Mouse (Mus musculus) liver, embryonic 12.5 days (tissue): ENCODE data around the gene Emilin1. TPM values are rescaled to one million over a fixed set of nuclear protein-coding genes. Genes with fewer than 3 reads are reported as not detected.
A peak's percentile ranks its signal among the peaks of the same experiment; 100 is the strongest.

Experiments used
- ATAC-seq: fragments of 200-750 bp; cut with Nextera tagmentation; 2 replicates; pipeline ENCODE4 v1.8.0; 2017; ENCODE audit warnings: moderate number of reproducible peaks, mild to moderate bottlenecking, moderate library complexity
- H3K27ac ChIP-seq: fragments of 300-500 bp; sonication (generic); 2 replicates; pipeline ENCODE4 v1.5.1; 2016; ENCODE audit warnings: mild to moderate bottlenecking
- H3K27me3 ChIP-seq: fragments of 300-500 bp; sonication (generic); replicated peaks from 2 replicates; pipeline ENCODE4 v1.6.1; 2016; ENCODE audit warnings: mild to moderate bottlenecking, moderate library complexity
- H3K36me3 ChIP-seq: fragments of 300-500 bp; sonication (generic); 2 replicates; pipeline ENCODE4 v1.6.1; 2016; ENCODE audit warnings: mild to moderate bottlenecking, moderate library complexity
- H3K4me1 ChIP-seq: fragments of 300-500 bp; sonication (generic); 2 replicates; pipeline ENCODE4 v1.6.1; 2016
- H3K4me2 ChIP-seq: fragments of 300-500 bp; sonication (generic); 2 replicates; pipeline ENCODE4 v1.6.1; 2016; ENCODE audit warnings: mild to moderate bottlenecking, moderate library complexity
- H3K4me3 ChIP-seq: fragments of 300-500 bp; sonication (generic); 2 replicates; pipeline ENCODE4 v1.5.1; 2016; ENCODE audit warnings: mild to moderate bottlenecking, moderate library complexity
- H3K9ac ChIP-seq: fragments of 300-500 bp; sonication (generic); 2 replicates; pipeline ENCODE4 v1.6.1; 2016; ENCODE audit warnings: mild to moderate bottlenecking, moderate library complexity
- H3K9me3 ChIP-seq: fragments of 300-500 bp; sonication (generic); replicated peaks from 2 replicates; pipeline ENCODE4 v1.6.1; 2016; ENCODE audit warnings: mild to moderate bottlenecking, moderate library complexity
- WGBS: fragments of 180-500 bp; shearing (Covaris S2); methylation state at CpG from one replicate; pipeline ENCODE4 v1.1.7; 2016; ENCODE audit not compliant: insufficient replicate concordance; 5-methylcytosine and 5-hydroxymethylcytosine counted together
- polyA plus RNA-seq: library from polyadenylated mRNA; unstranded; fragments of >200 nt; fragmentation: Nextera tagmentation; extraction: Ambion mirVana; gene quantifications from 2 replicates; pipeline ENCODE4 v1.2.1, GENCODE M21; 2016

Gene Emilin1
- polyA plus RNA-seq, 1 experiment from 2014 or later, result 73.6 TPM

GRCm38 (mm10) chr5:30919831-30920614 is 6.8 kb downstream of the Emilin1 start:
- Histone ChIP-seq H3K4me3 (no peak overlapping the region), H3K9ac (peak overlapping the region; percentile 70; the same call in 1 of the 2 replicates), H3K9me3 (no peaks in the 10 kb centered on the region), H3K36me3 (peaks cover 44% of the 10 kb centered on the region), H3K4me1 (peaks cover 84% of the 10 kb centered on the region), H3K27me3 (no peaks in the 10 kb centered on the region), H3K4me2 (peak overlapping the region; percentile 86), H3K27ac (peak overlapping the region; percentile 86; the same call in 1 of the 2 replicates)
- 72% methylated on average over 11 of the region's 11 CpGs for WGBS
- no peak for ATAC-seq

DNA sequence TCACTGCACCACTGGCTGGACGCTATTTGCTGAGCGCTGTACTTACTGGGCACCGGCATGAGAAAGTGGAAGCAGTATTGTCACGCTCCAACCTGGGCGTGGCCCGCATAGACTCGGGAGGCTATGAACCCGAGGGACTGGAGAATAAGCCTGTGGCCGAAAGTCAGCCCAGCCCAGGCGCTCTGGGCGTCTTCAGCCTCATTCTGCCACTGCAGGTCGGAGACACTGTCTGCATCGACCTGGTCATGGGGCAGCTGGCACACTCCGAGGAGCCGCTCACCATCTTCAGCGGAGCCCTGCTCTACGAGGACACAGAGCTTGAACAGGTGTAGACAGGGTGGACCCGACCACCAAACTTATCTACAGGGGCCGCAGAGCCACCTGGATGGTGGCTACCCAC is 7.4 kb downstream of the Emilin1 start:
- peak overlapping the region; percentile 86; the same call in 1 of the 2 replicates for H3K27ac ChIP-seq
- peaks cover 47% of the 10 kb centered on the region for H3K36me3 ChIP-seq
- H3K4me2 ChIP-seq, result peak overlapping the region; percentile 86
- ATAC-seq, result no peak
- peak overlapping the region; percentile 70 for H3K4me3 ChIP-seq
- H3K4me1 ChIP-seq, result peaks cover 78% of the 10 kb centered on the region
- H3K27me3 ChIP-seq, result no peaks in the 10 kb centered on the region
- no peaks in the 10 kb centered on the region for H3K9me3 ChIP-seq
- H3K9ac ChIP-seq, result peak overlapping the region; percentile 70
- 60% methylated on average over 19 of the region's 19 CpGs for WGBS

DNA sequence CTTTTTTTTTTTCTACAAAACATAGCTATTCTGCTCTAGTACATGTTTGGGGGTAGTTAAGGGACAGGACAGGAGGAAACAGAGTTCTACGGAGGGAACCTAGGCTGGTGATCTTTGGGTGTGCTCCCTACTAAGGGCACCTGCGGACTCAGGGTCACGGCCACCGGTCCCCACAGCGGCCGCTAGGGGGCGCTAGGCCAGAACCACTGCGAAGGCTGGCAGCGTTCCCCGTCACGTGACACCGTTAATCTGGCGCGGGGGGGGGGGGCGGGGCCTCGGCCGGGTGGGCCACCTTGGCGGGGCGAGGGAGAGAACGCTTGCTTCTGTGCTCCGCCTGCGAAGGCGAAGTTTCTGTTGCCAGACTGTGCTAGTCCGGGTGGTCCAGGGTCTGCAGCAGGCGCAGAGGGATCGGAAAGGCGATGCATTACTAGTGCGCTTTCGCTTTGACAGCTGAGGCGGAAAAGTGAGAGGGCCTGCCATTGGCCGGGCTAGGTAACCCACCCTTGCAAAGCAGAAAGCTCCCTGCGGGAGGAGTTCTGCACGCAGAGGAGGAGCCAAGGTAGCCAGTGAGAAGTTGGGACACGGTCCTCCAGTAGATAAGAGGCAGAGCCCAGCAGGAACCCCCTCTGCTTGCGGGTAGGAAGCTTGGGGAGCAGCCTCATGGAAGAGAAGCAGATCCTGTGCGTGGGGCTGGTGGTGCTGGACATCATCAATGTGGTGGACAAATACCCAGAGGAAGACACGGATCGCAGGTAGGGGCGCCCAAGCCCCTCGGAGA is 8.2 kb downstream of the Emilin1 start, which contains the start of gene Khk:
Gene Khk, plus strand, starts transcription at position 176 of the 778 bp plus-strand sequence.
- 2% methylated on average over 40 of the region's 40 CpGs for WGBS
- H3K27me3 ChIP-seq, result no peaks in the 10 kb centered on the region
- peak within 1 kb of the TSS; percentile 86 for H3K27ac ChIP-seq
- H3K4me1 ChIP-seq, result peaks cover 69% of the 10 kb centered on the region
- ATAC-seq, result peak; percentile 93
- H3K4me3 ChIP-seq, result peak within 1 kb of the TSS; percentile 70
- H3K9ac ChIP-seq, result peak within 1 kb of the TSS; percentile 70
- H3K9me3 ChIP-seq, result no peaks in the 10 kb centered on the region
- peaks cover 47% of the 10 kb centered on the region for H3K36me3 ChIP-seq
- H3K4me2 ChIP-seq, result peak within 1 kb of the TSS; percentile 86

GRCm38 (mm10) chr5:30922581-30923041 is 9.4 kb downstream of the Emilin1 start:
- WGBS, result 40% methylated on average over 10 of the region's 10 CpGs
- Histone ChIP-seq H3K9ac (peak overlapping the region; percentile 70), H3K4me2 (peak overlapping the region; percentile 86), H3K4me3 (peak overlapping the region; percentile 70), H3K27ac (peak overlapping the region; percentile 86), H3K27me3 (no peaks in the 10 kb centered on the region), H3K4me1 (peaks cover 58% of the 10 kb centered on the region), H3K36me3 (peaks cover 37% of the 10 kb centered on the region), H3K9me3 (no peaks in the 10 kb centered on the region)
- no peak for ATAC-seq

- Histone ChIP-seq H3K9ac (peak overlapping the region; percentile 70), H3K36me3 (peaks cover 32% of the 10 kb centered on the region), H3K4me1 (peaks cover 53% of the 10 kb centered on the region), H3K27ac (no peak overlapping the region), H3K9me3 (no peaks in the 10 kb centered on the region), H3K4me2 (peak overlapping the region; percentile 86), H3K27me3 (no peaks in the 10 kb centered on the region), H3K4me3 (peak overlapping the region; percentile 70; the same call in 1 of the 2 replicates)
- ATAC-seq, result no peak
- 65% methylated on average over 6 of the region's 6 CpGs for WGBS
Measured at GRCm38 (mm10) chr5:30923119-30923518, 9.9 kb downstream of the Emilin1 start.

GRCm38 (mm10) chr5:30924614-30925013 is 11.4 kb downstream of the Emilin1 start:
- Histone ChIP-seq H3K27me3 (no peaks in the 10 kb centered on the region), H3K27ac (no peak overlapping the region), H3K4me1 (peaks cover 42% of the 10 kb centered on the region), H3K9ac (no peak overlapping the region), H3K4me2 (no peak overlapping the region), H3K9me3 (no peaks in the 10 kb centered on the region), H3K4me3 (no peak overlapping the region), H3K36me3 (peaks cover 17% of the 10 kb centered on the region)
- no peak for ATAC-seq
- WGBS, result 79% methylated on average over 8 of the region's 8 CpGs

DNA sequence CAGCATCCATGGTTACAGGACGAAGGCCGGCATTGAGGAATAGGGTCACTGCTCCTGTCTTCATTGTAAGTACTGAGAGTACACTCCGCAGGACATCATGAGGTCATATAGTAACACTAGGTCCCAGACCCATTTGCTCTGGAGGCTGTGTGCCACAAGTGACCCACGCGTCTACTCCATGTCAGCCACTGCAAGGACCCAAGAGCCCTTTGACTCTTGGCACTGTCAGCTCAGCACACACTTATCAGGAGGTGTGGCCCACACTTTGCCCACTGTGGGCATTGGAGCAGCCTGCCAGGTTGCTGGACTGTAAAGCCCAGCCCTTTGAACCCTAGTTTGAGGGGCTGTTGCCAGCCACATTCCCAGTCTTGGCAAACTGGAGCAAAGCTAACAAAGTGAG is 12.0 kb downstream of the Emilin1 start:
- Histone ChIP-seq H3K27me3 (no peaks in the 10 kb centered on the region), H3K4me3 (no peak overlapping the region), H3K9ac (no peak overlapping the region), H3K9me3 (no peaks in the 10 kb centered on the region), H3K4me1 (peaks cover 36% of the 10 kb centered on the region), H3K27ac (no peak overlapping the region), H3K36me3 (peaks cover 11% of the 10 kb centered on the region), H3K4me2 (no peak overlapping the region)
- 86% methylated on average over 5 of the region's 5 CpGs for WGBS
- ATAC-seq, result no peak

DNA sequence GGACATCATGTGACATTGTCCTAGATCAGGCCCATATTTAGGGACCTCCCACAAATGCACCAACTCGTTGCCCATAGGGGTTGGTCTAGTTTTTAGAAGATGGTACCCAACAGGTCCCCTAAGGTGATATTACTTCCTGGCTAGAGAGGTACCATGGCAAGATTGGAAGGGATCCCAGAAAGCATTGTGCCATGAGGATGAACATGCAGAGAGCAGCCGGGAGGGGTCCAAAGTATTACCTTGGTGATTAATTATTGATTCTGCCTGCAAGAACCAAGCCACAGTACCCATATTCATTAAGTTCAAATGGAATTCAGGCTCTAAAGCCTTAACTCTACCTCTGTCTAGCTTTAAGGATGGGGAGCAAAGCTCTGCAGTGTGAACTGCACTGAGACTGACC is 12.9 kb downstream of the Emilin1 start:
- peaks cover 28% of the 10 kb centered on the region for H3K4me1 ChIP-seq
- no peaks in the 10 kb centered on the region for H3K9me3 ChIP-seq
- H3K36me3 ChIP-seq, result peaks cover 5% of the 10 kb centered on the region
- no peak overlapping the region for H3K4me3 ChIP-seq
- no peak overlapping the region for H3K9ac ChIP-seq
- ATAC-seq, result no peak
- no peaks in the 10 kb centered on the region for H3K27me3 ChIP-seq
- WGBS, result 70% methylated on average over 2 of the region's 2 CpGs
- no peak overlapping the region for H3K27ac ChIP-seq
- H3K4me2 ChIP-seq, result no peak overlapping the region

DNA sequence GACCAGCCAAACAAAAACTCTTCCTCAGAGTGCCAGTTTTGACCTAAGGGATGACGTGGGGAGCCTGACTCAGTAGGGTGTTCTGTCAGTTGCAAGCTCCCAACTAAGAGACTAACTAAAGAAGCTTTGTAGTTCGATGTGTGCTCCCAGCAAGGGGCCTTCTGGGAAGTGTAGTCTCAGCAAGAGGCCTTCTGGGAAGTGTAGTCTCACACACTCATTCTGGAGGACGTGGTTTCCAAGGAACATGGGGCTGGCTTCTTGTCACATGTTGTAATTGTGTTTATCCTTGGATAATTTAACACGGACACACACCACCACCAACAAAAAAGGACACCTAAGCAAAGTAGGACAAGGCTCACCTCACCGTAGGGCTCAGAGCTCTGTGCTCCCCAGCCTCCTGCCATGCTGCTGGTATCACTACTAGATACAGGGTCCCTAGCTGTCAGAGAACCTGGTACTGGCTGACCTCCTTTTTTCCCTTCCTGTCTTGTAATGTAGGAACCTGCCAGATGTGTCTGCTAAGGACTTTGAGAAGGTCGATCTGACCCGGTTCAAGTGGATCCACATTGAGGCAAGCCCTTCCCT is 14.8 kb downstream of the Emilin1 start:
- Histone ChIP-seq H3K4me2 (0 out of 2 replicates have a peak overlapping the region, but pooled peaks have one; percentile 4), H3K9ac (no peak overlapping the region), H3K27ac (no peak overlapping the region), H3K27me3 (no peaks in the 10 kb centered on the region), H3K36me3 (peaks cover 9% of the 10 kb centered on the region), H3K4me1 (peaks cover 13% of the 10 kb centered on the region), H3K4me3 (no peak overlapping the region), H3K9me3 (no peaks in the 10 kb centered on the region)
- no peak for ATAC-seq
- WGBS, result 46% methylated on average over 7 of the region's 7 CpGs

DNA sequence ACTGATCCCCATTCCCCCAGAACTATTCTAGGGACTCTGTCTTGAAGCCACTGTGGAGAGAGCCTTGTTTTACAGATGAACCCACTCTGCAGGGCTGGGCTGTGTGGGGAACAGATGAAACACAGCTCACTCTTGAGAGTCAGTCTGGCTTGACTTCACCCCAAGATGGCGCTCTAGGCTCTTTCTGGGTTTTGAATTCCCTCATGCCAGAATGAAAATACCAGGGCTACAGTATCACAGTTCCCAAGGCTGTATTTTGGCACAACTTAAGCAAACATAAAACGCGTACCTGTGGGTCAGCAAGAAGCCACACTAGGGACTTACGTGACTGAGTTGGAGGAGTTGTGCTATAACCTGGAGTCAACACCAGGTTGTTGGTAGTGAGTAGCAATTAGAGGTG is 16.9 kb downstream of the Emilin1 start:
- no peaks in the 10 kb centered on the region for H3K27me3 ChIP-seq
- 56% methylated on average over 4 of the region's 4 CpGs for WGBS
- peaks cover 9% of the 10 kb centered on the region for H3K36me3 ChIP-seq

DNA sequence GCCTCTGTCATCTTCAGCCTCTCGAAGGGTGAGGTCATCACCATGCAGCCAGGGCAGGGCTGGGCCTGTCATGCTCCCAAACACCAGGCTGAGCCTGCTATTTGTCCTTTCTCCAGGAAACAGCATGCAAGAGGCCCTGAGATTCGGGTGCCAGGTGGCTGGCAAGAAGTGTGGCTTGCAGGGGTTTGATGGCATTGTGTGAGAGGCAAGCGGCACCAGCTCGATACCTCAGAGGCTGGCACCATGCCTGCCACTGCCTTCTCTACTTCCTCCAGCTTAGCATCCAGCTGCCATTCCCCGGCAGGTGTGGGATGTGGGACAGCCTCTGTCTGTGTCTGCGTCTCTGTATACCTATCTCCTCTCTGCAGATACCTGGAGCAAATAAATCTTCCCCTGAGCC is 17.6 kb downstream of the Emilin1 start:
- Histone ChIP-seq H3K9me3 (no peaks in the 10 kb centered on the region), H3K27me3 (no peaks in the 10 kb centered on the region), H3K4me1 (no peaks in the 10 kb centered on the region), H3K36me3 (peaks cover 6% of the 10 kb centered on the region), H3K9ac (no peak overlapping the region), H3K4me2 (no peak overlapping the region), H3K4me3 (no peak overlapping the region), H3K27ac (no peak overlapping the region)
- ATAC-seq, result no peak
- 85% methylated on average over 6 of the region's 6 CpGs for WGBS

More for the DNA sequence above, 16.9 kb downstream of the Emilin1 start:
- no peak overlapping the region for H3K4me3 ChIP-seq
- H3K9me3 ChIP-seq, result no peaks in the 10 kb centered on the region
- no peak overlapping the region for H3K4me2 ChIP-seq
- no peak for ATAC-seq
- no peaks in the 10 kb centered on the region for H3K4me1 ChIP-seq
- no peak overlapping the region for H3K9ac ChIP-seq
- no peak overlapping the region for H3K27ac ChIP-seq
